ENCODE assay signal across 26 mouse cellular contexts in the genomic region with DNA sequence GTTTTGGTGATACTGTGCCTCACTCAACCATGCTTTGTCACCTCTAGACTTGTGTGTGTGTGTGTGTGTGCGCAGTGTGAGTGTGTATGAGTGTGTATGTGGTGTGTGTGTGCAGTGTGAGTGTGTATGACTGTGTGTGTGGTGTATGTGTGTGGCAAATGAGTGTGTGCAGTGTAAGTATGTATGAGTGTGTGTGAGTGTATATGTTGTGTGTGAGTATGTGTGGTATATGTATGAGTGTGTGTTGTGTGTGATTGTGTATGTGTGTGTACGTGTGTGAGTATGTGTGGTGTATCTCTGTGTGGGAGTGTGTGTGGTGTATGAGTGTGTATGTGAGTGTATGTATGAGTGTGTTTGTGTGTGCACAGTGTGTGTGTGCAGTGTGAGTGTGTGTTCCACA.
"Had no signal": no experiment of that assay in that cellular context is flagged by ENCODE, and none has a peak within 500 bp of the region (broad histone marks: within the 10 kb centered on the region; RNA-seq: fewer than 3 reads in every experiment).

No protein-coding gene starts in this region.

- H3K9me3 ChIP-seq: heart, embryonic 13.5 days; heart, embryonic 15.5 days; hindbrain, embryonic 13.5 days; hindbrain, embryonic 15.5 days; kidney, embryonic 15.5 days; limb, embryonic 13.5 days; limb, embryonic 15.5 days; liver, embryonic 12.5 days had no signal

- H3K4me1 ChIP-seq: heart, embryonic 13.5 days; heart, embryonic 15.5 days; hindbrain, embryonic 13.5 days; hindbrain, embryonic 15.5 days; kidney, embryonic 15.5 days; limb, embryonic 13.5 days; limb, embryonic 15.5 days; liver, embryonic 12.5 days had no signal

- H3K27me3 ChIP-seq: heart, embryonic 13.5 days; heart, embryonic 15.5 days; hindbrain, embryonic 13.5 days; hindbrain, embryonic 15.5 days; kidney, embryonic 15.5 days; limb, embryonic 13.5 days; limb, embryonic 15.5 days; liver, embryonic 12.5 days had no signal

- DNase-seq: gastrocnemius, postnatal 14 days; gastrocnemius, postnatal 36 days; heart, adult 11 months; heart, adult 2 months; heart, postnatal 14 days; heart, postnatal 36 days; kidney, adult 11 months; kidney, adult 2 months; kidney, adult 9 months; kidney, postnatal 14 days; kidney, postnatal 36 days; layer of hippocampus, adult 9-11 months; layer of hippocampus, postnatal 36 days; left cerebral cortex, postnatal 4 days had no signal

- H3K36me3 ChIP-seq: heart, embryonic 13.5 days; heart, embryonic 15.5 days; hindbrain, embryonic 13.5 days; hindbrain, embryonic 15.5 days; kidney, embryonic 15.5 days; limb, embryonic 13.5 days; limb, embryonic 15.5 days; liver, embryonic 12.5 days had no signal

- H3K9ac ChIP-seq: heart, embryonic 13.5 days; heart, embryonic 15.5 days; hindbrain, embryonic 13.5 days; hindbrain, embryonic 15.5 days; kidney, embryonic 15.5 days; limb, embryonic 13.5 days; limb, embryonic 15.5 days; liver, embryonic 12.5 days had no signal

- H3K27ac ChIP-seq: heart, adult 2 months; heart, embryonic 13.5 days; heart, embryonic 15.5 days; hindbrain, embryonic 13.5 days; hindbrain, embryonic 15.5 days; hindbrain, postnatal 0 days; kidney, embryonic 15.5 days; kidney, postnatal 0 days; limb, embryonic 13.5 days; limb, embryonic 15.5 days; liver, embryonic 12.5 days had no signal

- H3K4me3 ChIP-seq: heart, adult 2 months; heart, embryonic 13.5 days; heart, embryonic 15.5 days; hindbrain, embryonic 13.5 days; hindbrain, embryonic 15.5 days; kidney, embryonic 15.5 days; limb, embryonic 13.5 days; limb, embryonic 15.5 days; liver, embryonic 12.5 days had no signal

- ATAC-seq: hindbrain, postnatal 0 days; intestine, embryonic 16.5 days; liver, embryonic 12.5 days had no signal

- H3K4me2 ChIP-seq: heart, embryonic 11.5 days; heart, embryonic 13.5 days; heart, embryonic 15.5 days; hindbrain, embryonic 13.5 days; hindbrain, embryonic 15.5 days; kidney, embryonic 15.5 days; limb, embryonic 13.5 days; limb, embryonic 15.5 days; liver, embryonic 12.5 days had no signal
